Mouse (Mus musculus): ENCODE data around the gene Ppp1r14c. TPM values are rescaled to one million over a fixed set of nuclear protein-coding genes. Genes with fewer than 3 reads are reported as not detected.
A peak's percentile ranks its signal among the peaks of the same experiment; 100 is the strongest.

Gene Ppp1r14c
- polyA plus RNA-seq, 1 experiment from 2014 or later = 0.08 TPM

GRCm38 (mm10) chr10:3512620-3513305 lies 146.9 kb downstream of the Ppp1r14c start:
- H3K4me1 ChIP-seq (ENCODE audit: insufficient read depth) = no peaks in the 10 kb centered on the region
- H3K27ac ChIP-seq (ENCODE audit: low read depth) = no peak overlapping the region
- H3K9me3 ChIP-seq (ENCODE audit: low read length) = no peaks in the 10 kb centered on the region
- H3K27me3 ChIP-seq (ENCODE audit: insufficient read depth, low read length) = no peaks in the 10 kb centered on the region
- H3K4me2 ChIP-seq (ENCODE audit: low read depth, low read length) = no peak overlapping the region
- WGBS (ENCODE audit: insufficient replicate concordance) = 65% methylated on average over 8 of the region's 8 CpGs
- H3K4me3 ChIP-seq (ENCODE audit: low read depth, low read length) = no peak overlapping the region
- no peak for ATAC-seq
- H3K9ac ChIP-seq (replicated peaks) = no peak overlapping the region
- no peaks in the 10 kb centered on the region for H3K36me3 ChIP-seq (replicated peaks; ENCODE audit: insufficient read depth, low read length)
- no peak for DNase-seq
- peak; percentile 36 for TF ChIP-seq CTCF (IDR thresholded peaks at IDR 0.05; ENCODE audit: low read depth)
- TF ChIP-seq EP300 (IDR thresholded peaks at IDR 0.05; ENCODE audit: low read depth) = no peak

GRCm38 (mm10) chr10:3513947-3514346 lies 148.1 kb downstream of the Ppp1r14c start:
- ATAC-seq (no peak), DNase-seq (no peak)
- Histone ChIP-seq H3K4me3 (ENCODE audit: low read depth, low read length) (no peak overlapping the region), H3K4me2 (ENCODE audit: low read depth, low read length) (no peak overlapping the region), H3K27me3 (ENCODE audit: insufficient read depth, low read length) (no peaks in the 10 kb centered on the region), H3K9me3 (ENCODE audit: low read length) (no peaks in the 10 kb centered on the region), H3K36me3 (replicated peaks; ENCODE audit: insufficient read depth, low read length) (no peaks in the 10 kb centered on the region), H3K4me1 (ENCODE audit: insufficient read depth) (no peaks in the 10 kb centered on the region), H3K9ac (replicated peaks) (no peak overlapping the region), H3K27ac (ENCODE audit: low read depth) (no peak overlapping the region)
- 71% methylated on average over 6 of the region's 6 CpGs for WGBS (ENCODE audit: insufficient replicate concordance)
- TF ChIP-seq CTCF (IDR thresholded peaks at IDR 0.05; ENCODE audit: low read depth) = no peak
- TF ChIP-seq EP300 (IDR thresholded peaks at IDR 0.05; ENCODE audit: low read depth) = no peak

Small RNA genes lying within 50 kb of the gene (microRNA-seq; reads per million reads assigned to microRNA genes)
- gene Gm24482 = not detected

Other genes starting within 250 kb of the Ppp1r14c start
- not detected in 2 replicates for gene H60c, start 98.3 kb upstream of the Ppp1r14c start, polyA plus RNA-seq (2015; fragmentation: Nextera tagmentation; extraction: Ambion mirVana)
- gene Iyd, start 174.2 kb downstream of the Ppp1r14c start, polyA plus RNA-seq (2015; fragmentation: Nextera tagmentation; extraction: Ambion mirVana) = 43.4 and 46.5 TPM in 2 replicates

All from liver, postnatal 0 days (tissue).